ENCODE assay signal across 9 mouse cellular contexts in the genomic region with DNA sequence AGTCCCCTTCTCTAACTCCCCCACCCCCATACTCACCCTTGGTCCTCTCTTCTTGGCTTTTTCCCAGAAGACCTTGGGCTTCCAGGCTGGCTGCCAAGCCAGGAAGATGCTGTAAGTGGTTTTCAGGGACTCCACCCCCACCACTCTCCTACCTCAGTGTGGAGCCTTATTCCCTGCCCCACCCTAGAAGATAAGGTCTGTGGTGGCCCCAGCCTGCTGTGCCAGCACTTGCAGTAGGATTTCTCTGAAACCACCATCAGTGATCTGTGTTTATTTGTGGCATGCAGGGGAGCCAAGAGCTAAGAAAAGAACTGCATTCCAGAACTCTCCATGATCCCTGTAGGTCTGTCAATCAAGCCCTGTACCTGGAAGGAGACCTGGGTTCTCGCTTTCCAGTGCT.
A peak's percentile ranks its signal among the peaks of the same experiment; 100 is the strongest.
DNase-seq lines count a peak whose midpoint lies in the region; ATAC-seq lines count a peak whose summit lies in the region.
"Had no signal": no experiment of that assay in that cellular context is flagged by ENCODE, and none has a peak within 500 bp of the region (broad histone marks: within the 10 kb centered on the region; RNA-seq: fewer than 3 reads in every experiment).

No protein-coding gene starts in this region.

- ATAC-seq in neural tube, embryonic 13.5 days (ENCODE audit: low read depth): no peak
- no peak for ATAC-seq in kidney, embryonic 14.5 days (ENCODE audit: low FRiP score, low TSS enrichment)
- no peak for ATAC-seq in neural tube, embryonic 15.5 days (ENCODE audit: low FRiP score)
- ATAC-seq: Patski had no signal

- WGBS in neural tube, embryonic 13.5 days: 98% methylated on average over 1 of the region's 1 CpGs
- WGBS in kidney, embryonic 14.5 days: 78% methylated on average over 1 of the region's 1 CpGs
- WGBS in neural tube, embryonic 15.5 days: 83% methylated on average over 1 of the region's 1 CpGs

- no peak for DNase-seq in neural tube, embryonic 10.5 days (ENCODE audit: extremely low spot score, low spot score)
- DNase-seq in heart, adult 11 months: peak; percentile 97
- no peak for DNase-seq in right cerebral cortex, postnatal 14 days
- no peak for DNase-seq in right cerebral cortex, postnatal 25 days
- no peak for DNase-seq in thymus, postnatal 14 days

- H3K4me2 ChIP-seq in neural tube, embryonic 13.5 days: no peak overlapping the region
- H3K4me2 ChIP-seq in kidney, embryonic 14.5 days (replicated peaks; ENCODE audit: low read depth, low read length): no peak overlapping the region
- H3K4me2 ChIP-seq in neural tube, embryonic 15.5 days: no peak overlapping the region

- no peaks in the 10 kb centered on the region for H3K9me3 ChIP-seq in neural tube, embryonic 13.5 days
- H3K9me3 ChIP-seq in kidney, embryonic 14.5 days (ENCODE audit: control insufficient read depth, low read length): no peaks in the 10 kb centered on the region
- H3K9me3 ChIP-seq in neural tube, embryonic 15.5 days (replicated peaks): no peaks in the 10 kb centered on the region

- 0 out of 2 replicates have a peak overlapping the region, but pooled peaks have one; percentile 33 for H3K27ac ChIP-seq in neural tube, embryonic 13.5 days (replicated peaks)
- H3K27ac ChIP-seq in kidney, embryonic 14.5 days (ENCODE audit: low read depth, low read length): 0 out of 2 replicates have a peak overlapping the region, but pooled peaks have one; percentile 17
- peak overlapping the region; percentile 15; the same call in 1 of the 2 replicates for H3K27ac ChIP-seq in neural tube, embryonic 15.5 days (replicated peaks)

- no peaks in the 10 kb centered on the region for H3K27me3 ChIP-seq in neural tube, embryonic 13.5 days
- no peaks in the 10 kb centered on the region for H3K27me3 ChIP-seq in kidney, embryonic 14.5 days (ENCODE audit: control insufficient read depth, insufficient read depth, low read length)
- H3K27me3 ChIP-seq in neural tube, embryonic 15.5 days (replicated peaks): no peaks in the 10 kb centered on the region
- H3K27me3 ChIP-seq: Patski had no signal

- peaks cover 41% of the 10 kb centered on the region for H3K4me1 ChIP-seq in neural tube, embryonic 13.5 days (replicated peaks)
- peaks cover 51% of the 10 kb centered on the region for H3K4me1 ChIP-seq in kidney, embryonic 14.5 days (ENCODE audit: control insufficient read depth, insufficient read depth, low read length)
- peaks cover 29% of the 10 kb centered on the region for H3K4me1 ChIP-seq in neural tube, embryonic 15.5 days

- H3K36me3 ChIP-seq in neural tube, embryonic 13.5 days: no peaks in the 10 kb centered on the region
- no peaks in the 10 kb centered on the region for H3K36me3 ChIP-seq in kidney, embryonic 14.5 days (ENCODE audit: control insufficient read depth, insufficient read depth, low read length)
- no peaks in the 10 kb centered on the region for H3K36me3 ChIP-seq in neural tube, embryonic 15.5 days

- no peak overlapping the region for H3K4me3 ChIP-seq in neural tube, embryonic 13.5 days
- no peak overlapping the region for H3K4me3 ChIP-seq in kidney, embryonic 14.5 days (ENCODE audit: low read length)
- H3K4me3 ChIP-seq in neural tube, embryonic 15.5 days (replicated peaks): no peak overlapping the region

- H3K9ac ChIP-seq in neural tube, embryonic 13.5 days: no peak overlapping the region
- no peak overlapping the region for H3K9ac ChIP-seq in kidney, embryonic 14.5 days (ENCODE audit: low read depth, low read length)
- H3K9ac ChIP-seq in neural tube, embryonic 15.5 days (replicated peaks): no peak overlapping the region
